Mouse (Mus musculus) ES-E14 (cell line): Measurements from ENCODE around the gene Vav3. TPM values are rescaled to one million over a fixed set of nuclear protein-coding genes. Genes with fewer than 3 reads are reported as not detected.

ENCODE experiments used
- DNase-seq: peaks from one replicate; pipeline ENCODE4 v3.0.0-alpha.2; 2013; ENCODE audit warnings: low read depth, low spot score
- H3K27ac ChIP-seq: 2 replicates; pipeline ENCODE4 v1.5.1; 2012; ENCODE audit warnings: low read depth, mild to moderate bottlenecking, low read length, moderate library complexity, mixed read lengths; ENCODE audit not compliant: poor library complexity, insufficient read depth, severe bottlenecking
- H3K36me3 ChIP-seq: 2 replicates; pipeline ENCODE4 v1.6.1; 2012; ENCODE audit warnings: mild to moderate bottlenecking, low read length, moderate library complexity, mixed read lengths; ENCODE audit not compliant: control insufficient read depth, poor library complexity, insufficient read depth, severe bottlenecking
- H3K4me1 ChIP-seq, 2 experiments: fragments of 150-350 bp in 1 of 2; sonication (generic) in 1 of 2; 2 replicates each; pipeline ENCODE4 v1.6.1; 2012; ENCODE audit warnings: low read length in 2 of 2, mild to moderate bottlenecking in 1 of 2, mixed read lengths in 1 of 2; ENCODE audit not compliant: control insufficient read depth in 2 of 2, insufficient read depth in 2 of 2, poor library complexity in 1 of 2
- H3K4me3 ChIP-seq, 2 experiments: fragments of 150-350 bp in 1 of 2; sonication (generic) in 1 of 2; 2 replicates each; pipeline ENCODE4 v1.5.1; 2012; ENCODE audit warnings: low read length in 2 of 2, low read depth in 1 of 2, mild to moderate bottlenecking in 1 of 2, mixed read lengths in 1 of 2; ENCODE audit not compliant: insufficient read depth in 1 of 2, poor library complexity in 1 of 2, severe bottlenecking in 1 of 2
- H3K9ac ChIP-seq: 2 replicates; pipeline ENCODE4 v1.6.1; 2012; ENCODE audit warnings: low read depth, mild to moderate bottlenecking, low read length, mixed read lengths; ENCODE audit not compliant: poor library complexity, insufficient read depth, severe bottlenecking
- H3K9me3 ChIP-seq: fragments of 150-350 bp; sonication (generic); 2 replicates; pipeline ENCODE4 v1.6.1; 2012; ENCODE audit warnings: low read depth, mild to moderate bottlenecking, low read length; ENCODE audit not compliant: control insufficient read depth, insufficient read depth
- CHD2 ChIP-seq: IDR thresholded peaks from 2 replicates; pipeline ENCODE4 v1.6.1; 2014; ENCODE audit warnings: mild to moderate bottlenecking, low read depth, low read length, inconsistent platforms
- HCFC1 ChIP-seq: IDR thresholded peaks from 2 replicates; pipeline ENCODE4 v1.6.1; 2012; ENCODE audit warnings: low read length, inconsistent platforms, borderline replicate concordance; ENCODE audit not compliant: insufficient read depth
- MAFK ChIP-seq: IDR thresholded peaks from 2 replicates; pipeline ENCODE4 v1.6.1; 2014; ENCODE audit warnings: mild to moderate bottlenecking, low read depth, low read length, inconsistent platforms; ENCODE audit not compliant: insufficient read depth
- ZC3H11A ChIP-seq: IDR thresholded peaks from 2 replicates; pipeline ENCODE4 v1.6.1; 2012; ENCODE audit warnings: low read depth, mild to moderate bottlenecking, inconsistent platforms, low read length, borderline replicate concordance
- ZNF384 ChIP-seq: IDR thresholded peaks from 2 replicates; pipeline ENCODE4 v1.6.1; 2012; ENCODE audit warnings: low read depth, low read length, inconsistent platforms
- in situ Hi-C, 2 experiments: fragments of 600-800 bp; cut with MboI; formaldehyde crosslinking; loops; one replicate each; pipeline ENCODE4 v1.15.1; 2025; ENCODE audit warnings: low sequenced_read_pairs in 2 of 2, inconsistent platforms in 1 of 2; ENCODE audit not compliant: unreplicated experiment in 2 of 2
- total RNA-seq: library from RNA; depleted of rRNA; stranded (reverse); fragments of 300-350 nt; gene quantifications from 2 replicates; pipeline ENCODE4 v1.2.3, GENCODE M21; 2012

Vav3 gene
- total RNA-seq, 1 experiment: 1.6 TPM

DNA sequence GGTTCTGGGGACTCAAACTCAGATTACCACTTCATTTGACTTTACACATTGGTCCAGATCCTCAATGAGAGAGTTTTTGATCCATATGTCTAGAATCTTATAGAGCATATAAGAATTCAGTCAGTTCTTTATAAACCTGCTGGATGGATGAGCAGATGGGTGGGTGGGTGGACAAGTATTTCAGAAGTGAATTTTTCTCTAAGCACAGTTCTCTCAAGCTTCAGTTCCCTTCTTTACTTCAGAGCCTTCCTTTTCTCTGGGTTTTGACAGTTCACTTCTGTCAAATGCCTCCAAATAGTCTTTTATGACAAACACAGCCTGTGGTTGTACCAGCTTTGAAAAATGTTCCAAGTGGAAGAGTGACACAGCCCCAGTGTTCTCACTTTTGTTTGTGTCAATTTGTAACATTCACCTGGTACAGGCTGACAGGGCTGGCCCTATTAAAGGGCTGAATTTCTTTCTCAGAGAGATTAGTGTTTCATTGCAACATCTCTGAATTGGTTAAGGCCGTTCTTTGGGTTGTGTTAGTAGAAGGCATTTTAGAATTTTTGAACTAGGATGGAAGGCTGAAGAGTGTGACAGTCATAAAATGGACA is 159.5 kb downstream of the Vav3 start:
- in situ Hi-C loops: loop anchor here in 1 of 2 experiments (25.0 kb wide), 1 partner anchor 338 kb away; no protein-coding TSS in a partner anchor
- Histone ChIP-seq H3K27ac (no peak overlapping the region), H3K4me1 (no peaks in the 10 kb centered on the region), H3K9me3 (no peaks in the 10 kb centered on the region), H3K36me3 (no peaks in the 10 kb centered on the region), H3K9ac (no peak overlapping the region), H3K4me3 (no peak overlapping the region)
- no peak for DNase-seq
- no peak for TF ChIP-seq ZC3H11A
- TF ChIP-seq HCFC1: no peak
- no peak for TF ChIP-seq ZNF384
- no peak for TF ChIP-seq MAFK
- no peak for TF ChIP-seq CHD2

DNA sequence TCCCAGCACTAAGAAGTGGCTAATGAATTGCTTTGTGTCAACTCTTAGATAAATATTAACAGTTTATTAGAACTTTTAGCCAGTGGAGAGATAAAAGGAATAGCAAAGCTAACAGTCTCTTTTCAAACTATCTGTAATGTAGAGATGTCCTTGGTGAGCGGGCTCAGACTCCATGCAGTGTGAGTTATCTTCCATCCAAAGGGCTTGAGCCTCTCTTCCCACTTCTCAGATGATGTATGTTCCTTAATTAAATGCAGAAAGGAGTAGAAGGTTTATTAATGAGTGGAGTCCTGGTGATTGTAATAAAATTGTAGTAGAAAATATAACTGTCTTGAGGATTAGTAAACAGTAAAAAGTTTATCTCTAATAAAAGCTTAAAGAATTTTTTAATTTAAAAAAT is 169.3 kb downstream of the Vav3 start:
- H3K36me3 ChIP-seq: no peaks in the 10 kb centered on the region
- in situ Hi-C loops: no loop called here
- DNase-seq: no peak
- no peak overlapping the region for H3K4me3 ChIP-seq
- H3K27ac ChIP-seq: no peak overlapping the region
- H3K9ac ChIP-seq: no peak overlapping the region
- TF ChIP-seq ZC3H11A: no peak
- no peak for TF ChIP-seq MAFK
- TF ChIP-seq ZNF384: no peak
- no peak for TF ChIP-seq HCFC1
- TF ChIP-seq CHD2: no peak
- H3K4me1 ChIP-seq: no peaks in the 10 kb centered on the region
- no peaks in the 10 kb centered on the region for H3K9me3 ChIP-seq

DNA sequence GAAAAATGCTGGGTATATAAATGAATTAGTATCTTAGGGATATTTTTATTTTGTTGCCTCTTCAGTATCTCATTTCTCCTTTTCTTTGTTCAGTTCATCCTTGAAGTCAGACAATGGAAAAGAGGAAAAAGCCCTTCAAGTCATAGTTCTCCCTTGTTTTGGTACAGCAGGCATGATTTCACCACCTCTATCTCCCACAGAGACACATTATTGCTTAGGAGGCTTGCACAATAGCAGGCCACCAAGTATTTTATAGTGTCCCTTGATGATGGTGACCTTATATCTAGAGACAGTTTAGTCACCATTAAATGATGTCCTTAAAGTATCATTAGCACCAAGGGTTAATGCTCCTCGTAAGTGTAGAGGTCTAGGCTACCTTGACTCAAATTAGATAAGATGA is 171.4 kb downstream of the Vav3 start:
- in situ Hi-C loops: no loop called here

DNA sequence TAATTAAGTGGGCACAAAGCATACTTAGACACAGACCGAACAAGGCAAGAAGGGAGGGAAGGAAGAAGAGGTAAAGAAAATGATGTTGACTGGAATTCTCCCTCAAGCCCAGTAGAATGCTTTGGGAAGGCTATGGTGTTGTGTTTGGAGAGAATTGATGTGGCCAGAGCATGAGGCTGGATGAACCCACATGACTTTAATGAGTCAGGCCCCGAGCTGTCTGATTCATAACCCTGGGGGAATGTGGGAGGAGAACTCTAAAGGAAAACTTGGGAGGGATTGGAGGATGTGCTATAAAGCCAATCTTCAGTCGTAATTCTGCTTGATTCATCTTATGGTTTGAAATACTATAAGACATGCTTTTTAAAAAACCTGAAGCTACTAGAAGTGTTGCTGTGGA is 175.0 kb downstream of the Vav3 start:
- Histone ChIP-seq H3K9ac (no peak overlapping the region), H3K4me3 (no peak overlapping the region), H3K36me3 (no peaks in the 10 kb centered on the region), H3K9me3 (no peaks in the 10 kb centered on the region), H3K4me1 (no peaks in the 10 kb centered on the region), H3K27ac (no peak overlapping the region)
- in situ Hi-C loops: no loop called here
- TF ChIP-seq MAFK: no peak
- TF ChIP-seq HCFC1: no peak
- no peak for TF ChIP-seq ZC3H11A
- no peak for TF ChIP-seq CHD2
- no peak for TF ChIP-seq ZNF384
- DNase-seq: no peak

More for the DNA sequence above, 171.4 kb downstream of the Vav3 start:
- no peak overlapping the region for H3K9ac ChIP-seq
- no peak for TF ChIP-seq CHD2
- TF ChIP-seq ZC3H11A: no peak
- no peak for TF ChIP-seq MAFK
- TF ChIP-seq ZNF384: no peak
- no peak for TF ChIP-seq HCFC1
- no peaks in the 10 kb centered on the region for H3K36me3 ChIP-seq
- DNase-seq: no peak
- no peak overlapping the region for H3K4me3 ChIP-seq
- no peak overlapping the region for H3K27ac ChIP-seq
- no peaks in the 10 kb centered on the region for H3K4me1 ChIP-seq
- H3K9me3 ChIP-seq: no peaks in the 10 kb centered on the region

DNA sequence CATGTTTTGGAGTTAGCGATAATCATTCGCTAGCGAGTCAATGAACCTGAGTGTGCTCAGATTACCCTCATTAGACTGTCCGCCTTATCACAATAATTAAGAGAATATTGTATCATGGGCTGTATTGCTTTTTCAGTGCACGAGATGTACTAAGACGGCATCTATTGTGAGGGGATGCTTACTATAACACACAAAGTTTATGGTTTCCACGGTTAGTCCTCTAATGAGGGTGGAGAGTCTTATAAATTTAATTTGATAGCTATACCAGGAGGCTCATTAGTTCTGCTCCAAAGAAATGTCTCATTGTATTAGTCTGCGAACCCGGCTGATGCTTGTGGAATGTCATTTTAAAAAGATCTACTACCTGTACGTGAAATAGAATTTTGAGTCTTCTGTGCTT is 175.9 kb downstream of the Vav3 start:
- DNase-seq: no peak
- no peak overlapping the region for H3K4me3 ChIP-seq
- H3K36me3 ChIP-seq: no peaks in the 10 kb centered on the region
- in situ Hi-C loops: no loop called here
- H3K27ac ChIP-seq: no peak overlapping the region
- no peaks in the 10 kb centered on the region for H3K4me1 ChIP-seq
- H3K9me3 ChIP-seq: no peaks in the 10 kb centered on the region
- TF ChIP-seq MAFK (no peak), HCFC1 (no peak), ZC3H11A (no peak), ZNF384 (no peak), CHD2 (no peak)
- no peak overlapping the region for H3K9ac ChIP-seq
